Mouse (Mus musculus) heart, embryonic 16.5 days (tissue): ENCODE data around the gene Slc15a4. TPM values are rescaled to one million over a fixed set of nuclear protein-coding genes. Genes with fewer than 3 reads are reported as not detected.
A peak's percentile ranks its signal among the peaks of the same experiment; 100 is the strongest.

Source experiments
- ATAC-seq: fragments of 200-750 bp; cut with Nextera tagmentation; replicated peaks from 2 replicates; pipeline ENCODE4 v1.8.0; 2017; ENCODE audit warnings: moderate number of reproducible peaks; ENCODE audit not compliant: insufficient read depth, low FRiP score; ENCODE audit errors: extremely low read depth
- H3K27ac ChIP-seq: fragments of 300-500 bp; sonication (generic); 2 replicates; pipeline ENCODE4 v1.5.1; 2014; ENCODE audit warnings: mild to moderate bottlenecking, low read length, control low read depth, moderate library complexity
- H3K27me3 ChIP-seq: fragments of 300-500 bp; sonication (generic); 2 replicates; pipeline ENCODE4 v1.6.1; 2014; ENCODE audit warnings: low read length, mixed read lengths; ENCODE audit not compliant: control insufficient read depth, insufficient read depth
- H3K36me3 ChIP-seq: fragments of 300-500 bp; sonication (generic); 2 replicates; pipeline ENCODE4 v1.6.1; 2014; ENCODE audit not compliant: control insufficient read depth, insufficient read depth
- H3K4me1 ChIP-seq: fragments of 300-500 bp; sonication (generic); 2 replicates; pipeline ENCODE4 v1.6.1; 2014; ENCODE audit warnings: low read length, mixed read lengths; ENCODE audit not compliant: control insufficient read depth, insufficient read depth
- H3K4me2 ChIP-seq: fragments of 300-500 bp; sonication (generic); 2 replicates; pipeline ENCODE4 v1.6.1; 2014; ENCODE audit warnings: low read depth, mild to moderate bottlenecking, control low read depth, low read length
- H3K4me3 ChIP-seq: fragments of 300-500 bp; sonication (generic); 2 replicates; pipeline ENCODE4 v1.5.1; 2014; ENCODE audit warnings: mild to moderate bottlenecking, control low read depth, low read length
- H3K9ac ChIP-seq: fragments of 300-500 bp; sonication (generic); 2 replicates; pipeline ENCODE4 v1.6.1; 2014; ENCODE audit warnings: low read length, control low read depth
- H3K9me3 ChIP-seq: fragments of 300-500 bp; sonication (generic); replicated peaks from 2 replicates; pipeline ENCODE4 v1.6.1; 2016; ENCODE audit warnings: low read length; ENCODE audit not compliant: control insufficient read depth
- WGBS: fragments of 180-500 bp; shearing (Covaris S2); extraction: QIAGEN DNeasy Blood & Tissue Kit; methylation state at CpG from one replicate; pipeline ENCODE4 v1.1.7; 2014; 5-methylcytosine and 5-hydroxymethylcytosine counted together
- polyA plus RNA-seq: library from polyadenylated mRNA; unstranded; fragments of >200 nt; fragmentation: Nextera tagmentation; extraction: Ambion mirVana; gene quantifications from 2 replicates; pipeline ENCODE4 v1.2.1, GENCODE M21; 2015

Slc15a4 gene
- 19.4 and 20.8 TPM in 2 replicates for polyA plus RNA-seq

GRCm38 (mm10) chr5:127632167-127633145 lies at the start of gene Slc15a4, which contains the start of gene Glt1d1:
Gene Slc15a4 (minus strand): TSS chr5:127632897.
Gene Glt1d1 (plus strand): TSS chr5:127632262.
- peak within 1 kb of the TSS; percentile 66 for H3K4me2 ChIP-seq
- peaks cover 28% of the 10 kb centered on the region for H3K27me3 ChIP-seq
- H3K9me3 ChIP-seq: no peaks in the 10 kb centered on the region
- WGBS: under 1% methylated on average over 59 of the region's 62 CpGs
- H3K36me3 ChIP-seq: no peaks in the 10 kb centered on the region
- peaks cover 4% of the 10 kb centered on the region; the same call in 1 of the 2 replicates for H3K4me1 ChIP-seq
- peak within 1 kb of the TSS; percentile 51 for H3K9ac ChIP-seq
- ATAC-seq: 0 out of 2 replicates have a peak, but pooled peaks have one; percentile 18
- no peak within 1 kb of the TSS for H3K27ac ChIP-seq
- peak within 1 kb of the TSS; percentile 44 for H3K4me3 ChIP-seq

- no peak overlapping the region for H3K4me3 ChIP-seq
- H3K9ac ChIP-seq: no peak overlapping the region
- 94% methylated on average over 5 of the region's 5 CpGs for WGBS
Observed at GRCm38 (mm10) chr5:127678501-127678900, 45.8 kb upstream of the Slc15a4 start.

GRCm38 (mm10) chr5:127677561-127677960 lies 44.9 kb upstream of the Slc15a4 start:
- Histone ChIP-seq H3K36me3 (no peaks in the 10 kb centered on the region), H3K9ac (no peak overlapping the region), H3K4me3 (no peak overlapping the region), H3K4me1 (no peaks in the 10 kb centered on the region), H3K4me2 (no peak overlapping the region), H3K9me3 (peaks cover 8% of the 10 kb centered on the region; the same call in 1 of the 2 replicates), H3K27ac (no peak overlapping the region), H3K27me3 (no peaks in the 10 kb centered on the region)
- ATAC-seq: no peak
- 90% methylated on average over 2 of the region's 2 CpGs for WGBS

More at GRCm38 (mm10) chr5:127678501-127678900, 45.8 kb upstream of the Slc15a4 start:
- ATAC-seq: no peak
- peaks cover 8% of the 10 kb centered on the region; the same call in 1 of the 2 replicates for H3K9me3 ChIP-seq
- no peaks in the 10 kb centered on the region for H3K4me1 ChIP-seq
- no peak overlapping the region for H3K4me2 ChIP-seq
- H3K36me3 ChIP-seq: no peaks in the 10 kb centered on the region
- H3K27ac ChIP-seq: no peak overlapping the region
- no peaks in the 10 kb centered on the region for H3K27me3 ChIP-seq

GRCm38 (mm10) chr5:127673913-127674312 lies 41.2 kb upstream of the Slc15a4 start:
- WGBS: 80% methylated on average over 8 of the region's 8 CpGs

GRCm38 (mm10) chr5:127660979-127661378 lies 28.3 kb upstream of the Slc15a4 start:
- H3K9ac ChIP-seq: no peak overlapping the region
- 77% methylated on average over 5 of the region's 5 CpGs for WGBS
- no peak overlapping the region for H3K27ac ChIP-seq
- no peaks in the 10 kb centered on the region for H3K27me3 ChIP-seq
- H3K4me3 ChIP-seq: no peak overlapping the region
- no peaks in the 10 kb centered on the region for H3K36me3 ChIP-seq
- no peak for ATAC-seq
- H3K4me2 ChIP-seq: no peak overlapping the region
- no peaks in the 10 kb centered on the region for H3K4me1 ChIP-seq
- H3K9me3 ChIP-seq: peaks cover 11% of the 10 kb centered on the region; the same call in 1 of the 2 replicates

More at GRCm38 (mm10) chr5:127673913-127674312, 41.2 kb upstream of the Slc15a4 start:
- Histone ChIP-seq H3K4me1 (no peaks in the 10 kb centered on the region), H3K4me2 (no peak overlapping the region), H3K27me3 (no peaks in the 10 kb centered on the region), H3K9ac (no peak overlapping the region), H3K9me3 (0 out of 2 replicates have a peak, but pooled peaks cover 5% of the 10 kb centered on the region), H3K27ac (no peak overlapping the region), H3K36me3 (no peaks in the 10 kb centered on the region), H3K4me3 (no peak overlapping the region)
- ATAC-seq: no peak

- 69% methylated on average over 5 of the region's 5 CpGs for WGBS
Observed at GRCm38 (mm10) chr5:127660267-127660666, 27.6 kb upstream of the Slc15a4 start.

GRCm38 (mm10) chr5:127659312-127659711 lies 26.6 kb upstream of the Slc15a4 start:
- Histone ChIP-seq H3K27me3 (no peaks in the 10 kb centered on the region), H3K27ac (no peak overlapping the region), H3K9ac (no peak overlapping the region), H3K4me3 (no peak overlapping the region), H3K36me3 (no peaks in the 10 kb centered on the region), H3K9me3 (peaks cover 11% of the 10 kb centered on the region; the same call in 1 of the 2 replicates), H3K4me2 (no peak overlapping the region), H3K4me1 (no peaks in the 10 kb centered on the region)
- WGBS: 84% methylated on average over 3 of the region's 3 CpGs
- no peak for ATAC-seq

More at GRCm38 (mm10) chr5:127660267-127660666, 27.6 kb upstream of the Slc15a4 start:
- Histone ChIP-seq H3K4me2 (no peak overlapping the region), H3K9me3 (peaks cover 11% of the 10 kb centered on the region; the same call in 1 of the 2 replicates), H3K27ac (no peak overlapping the region), H3K4me3 (no peak overlapping the region), H3K9ac (no peak overlapping the region), H3K4me1 (no peaks in the 10 kb centered on the region), H3K36me3 (no peaks in the 10 kb centered on the region), H3K27me3 (no peaks in the 10 kb centered on the region)
- ATAC-seq: no peak

GRCm38 (mm10) chr5:127658257-127658656 lies 25.6 kb upstream of the Slc15a4 start:
- Histone ChIP-seq H3K4me2 (no peak overlapping the region), H3K36me3 (no peaks in the 10 kb centered on the region), H3K4me3 (no peak overlapping the region), H3K27me3 (no peaks in the 10 kb centered on the region), H3K9me3 (peaks cover 12% of the 10 kb centered on the region; the same call in 1 of the 2 replicates), H3K9ac (no peak overlapping the region), H3K4me1 (no peaks in the 10 kb centered on the region), H3K27ac (no peak overlapping the region)
- ATAC-seq: no peak
- WGBS: 65% methylated on average over 2 of the region's 2 CpGs

- H3K36me3 ChIP-seq: no peaks in the 10 kb centered on the region
Observed at GRCm38 (mm10) chr5:127649077-127649476, 16.4 kb upstream of the Slc15a4 start.

More at GRCm38 (mm10) chr5:127649077-127649476, 16.4 kb upstream of the Slc15a4 start:
- Histone ChIP-seq H3K4me2 (no peak overlapping the region), H3K4me3 (no peak overlapping the region), H3K9ac (no peak overlapping the region), H3K4me1 (no peaks in the 10 kb centered on the region), H3K27me3 (no peaks in the 10 kb centered on the region), H3K9me3 (peaks cover 9% of the 10 kb centered on the region), H3K27ac (no peak overlapping the region)
- no peak for ATAC-seq
